Mouse (Mus musculus) limb, embryonic 13.5 days (tissue): ENCODE measurements around the gene Sec14l1. TPM values are rescaled to one million over a fixed set of nuclear protein-coding genes. Genes with fewer than 3 reads are reported as not detected.

Source experiments
- ATAC-seq: fragments of 200-750 bp; cut with Nextera tagmentation; 2 replicates; pipeline ENCODE4 v1.8.0; 2017; ENCODE audit warnings: low read depth, moderate number of reproducible peaks, moderate TSS enrichment; ENCODE audit not compliant: low FRiP score
- H3K27ac ChIP-seq: fragments of 300-500 bp; sonication (generic); 2 replicates; pipeline ENCODE4 v1.5.1; 2015; ENCODE audit warnings: inconsistent platforms, mild to moderate bottlenecking, moderate library complexity
- H3K27me3 ChIP-seq: fragments of 300-500 bp; sonication (generic); 2 replicates; pipeline ENCODE4 v1.6.1; 2015; ENCODE audit warnings: mild to moderate bottlenecking, inconsistent platforms
- H3K36me3 ChIP-seq: fragments of 300-500 bp; sonication (generic); 2 replicates; pipeline ENCODE4 v1.6.1; 2015; ENCODE audit warnings: inconsistent platforms, mild to moderate bottlenecking, moderate library complexity
- H3K4me1 ChIP-seq: fragments of 300-500 bp; sonication (generic); 2 replicates; pipeline ENCODE4 v1.6.1; 2015; ENCODE audit warnings: inconsistent platforms
- H3K4me2 ChIP-seq: fragments of 300-500 bp; sonication (generic); replicated peaks from 2 replicates; pipeline ENCODE4 v1.6.1; 2015; ENCODE audit warnings: inconsistent platforms, mild to moderate bottlenecking, moderate library complexity
- H3K4me3 ChIP-seq: fragments of 300-500 bp; sonication (generic); 2 replicates; pipeline ENCODE4 v1.5.1; 2015; ENCODE audit warnings: moderate library complexity, mild to moderate bottlenecking, inconsistent platforms
- H3K9ac ChIP-seq: fragments of 300-500 bp; sonication (generic); 2 replicates; pipeline ENCODE4 v1.6.1; 2015; ENCODE audit warnings: mild to moderate bottlenecking, inconsistent platforms
- H3K9me3 ChIP-seq: fragments of 300-500 bp; sonication (generic); 2 replicates; pipeline ENCODE4 v1.6.1; 2016; ENCODE audit warnings: inconsistent platforms
- WGBS: fragments of 180-500 bp; shearing (Covaris S2); methylation state at CpG from one replicate; pipeline ENCODE4 v1.1.7; 2015; 5-methylcytosine and 5-hydroxymethylcytosine counted together
- polyA plus RNA-seq: library from polyadenylated mRNA; unstranded; fragments of >200 nt; fragmentation: Nextera tagmentation; extraction: Ambion mirVana; gene quantifications from 2 replicates; pipeline ENCODE4 v1.2.1, GENCODE M21; 2015

Sec14l1 gene
- polyA plus RNA-seq, 1 experiment from 2014 or later: 65.4 TPM

- Histone ChIP-seq H3K36me3 (no peaks in the 10 kb centered on the region), H3K27me3 (no peaks in the 10 kb centered on the region), H3K4me2 (no peak overlapping the region), H3K4me3 (no peak overlapping the region), H3K9ac (no peak overlapping the region), H3K27ac (no peak overlapping the region), H3K9me3 (0 out of 2 replicates have a peak, but pooled peaks cover 4% of the 10 kb centered on the region), H3K4me1 (peaks cover 25% of the 10 kb centered on the region)
- WGBS: 93% methylated on average over 11 of the region's 11 CpGs
- ATAC-seq: no peak
Observed at GRCm38 (mm10) chr11:117169088-117169635, 54.2 kb downstream of the Sec14l1 start.

- H3K36me3 ChIP-seq: no peaks in the 10 kb centered on the region
- H3K4me1 ChIP-seq: peaks cover 34% of the 10 kb centered on the region
- H3K9ac ChIP-seq: no peak overlapping the region
- H3K9me3 ChIP-seq: 0 out of 2 replicates have a peak, but pooled peaks cover 4% of the 10 kb centered on the region
- 92% methylated on average over 19 of the region's 19 CpGs for WGBS
- H3K4me3 ChIP-seq: no peak overlapping the region
- no peaks in the 10 kb centered on the region for H3K27me3 ChIP-seq
- no peak overlapping the region for H3K27ac ChIP-seq
- ATAC-seq: no peak
- H3K4me2 ChIP-seq: no peak overlapping the region
Observed at GRCm38 (mm10) chr11:117169801-117170565, 55.0 kb downstream of the Sec14l1 start.

GRCm38 (mm10) chr11:117174098-117174892 is 59.3 kb downstream of the Sec14l1 start:
- WGBS: 27% methylated on average over 18 of the region's 18 CpGs
- no peaks in the 10 kb centered on the region for H3K36me3 ChIP-seq
- ATAC-seq: peak; percentile 54; the same call in 1 of the 2 replicates
- 0 out of 2 replicates have a peak, but pooled peaks cover 4% of the 10 kb centered on the region for H3K9me3 ChIP-seq
- H3K27ac ChIP-seq: peak overlapping the region; percentile 93
- peak overlapping the region; percentile 61 for H3K4me2 ChIP-seq
- peak overlapping the region; percentile 37 for H3K4me3 ChIP-seq
- H3K9ac ChIP-seq: peak overlapping the region; percentile 60
- H3K4me1 ChIP-seq: peaks cover 25% of the 10 kb centered on the region
- 0 out of 2 replicates have a peak, but pooled peaks cover 4% of the 10 kb centered on the region for H3K27me3 ChIP-seq

GRCm38 (mm10) chr11:117174924-117175323 is 60.0 kb downstream of the Sec14l1 start:
- Histone ChIP-seq H3K9me3 (0 out of 2 replicates have a peak, but pooled peaks cover 4% of the 10 kb centered on the region), H3K4me3 (peak overlapping the region; percentile 37), H3K4me2 (peak overlapping the region; percentile 61), H3K4me1 (peaks cover 25% of the 10 kb centered on the region), H3K9ac (peak overlapping the region; percentile 60), H3K27ac (peak overlapping the region; percentile 93), H3K27me3 (0 out of 2 replicates have a peak, but pooled peaks cover 4% of the 10 kb centered on the region), H3K36me3 (no peaks in the 10 kb centered on the region)
- 0 out of 2 replicates have a peak, but pooled peaks have one; percentile 30 for ATAC-seq
- WGBS: 31% methylated on average over 15 of the region's 15 CpGs

GRCm38 (mm10) chr11:117175472-117175871 is 60.5 kb downstream of the Sec14l1 start:
- Histone ChIP-seq H3K27ac (peak overlapping the region; percentile 93; the same call in 1 of the 2 replicates), H3K4me3 (no peak overlapping the region; the same call in 1 of the 2 replicates), H3K9ac (no peak overlapping the region), H3K4me2 (peak overlapping the region; percentile 61), H3K9me3 (peaks cover 10% of the 10 kb centered on the region; the same call in 1 of the 2 replicates), H3K4me1 (peaks cover 25% of the 10 kb centered on the region), H3K27me3 (0 out of 2 replicates have a peak, but pooled peaks cover 4% of the 10 kb centered on the region), H3K36me3 (no peaks in the 10 kb centered on the region)
- ATAC-seq: no peak
- WGBS: 66% methylated on average over 12 of the region's 12 CpGs

GRCm38 (mm10) chr11:117176304-117176703 is 61.3 kb downstream of the Sec14l1 start:
- Histone ChIP-seq H3K36me3 (no peaks in the 10 kb centered on the region), H3K4me2 (no peak overlapping the region), H3K9me3 (peaks cover 10% of the 10 kb centered on the region), H3K27me3 (0 out of 2 replicates have a peak, but pooled peaks cover 4% of the 10 kb centered on the region), H3K4me1 (peaks cover 25% of the 10 kb centered on the region), H3K9ac (no peak overlapping the region), H3K4me3 (no peak overlapping the region), H3K27ac (no peak overlapping the region; the same call in 1 of the 2 replicates)
- 32% methylated on average over 5 of the region's 5 CpGs for WGBS
- ATAC-seq: no peak

GRCm38 (mm10) chr11:117176900-117177299 is 61.9 kb downstream of the Sec14l1 start:
- no peak overlapping the region for H3K4me3 ChIP-seq
- H3K9me3 ChIP-seq: peaks cover 16% of the 10 kb centered on the region
- 79% methylated on average over 5 of the region's 5 CpGs for WGBS
- no peaks in the 10 kb centered on the region for H3K36me3 ChIP-seq
- no peak overlapping the region for H3K4me2 ChIP-seq
- no peak overlapping the region for H3K27ac ChIP-seq
- H3K4me1 ChIP-seq: peaks cover 25% of the 10 kb centered on the region
- 0 out of 2 replicates have a peak, but pooled peaks cover 4% of the 10 kb centered on the region for H3K27me3 ChIP-seq
- H3K9ac ChIP-seq: no peak overlapping the region
- ATAC-seq: 0 out of 2 replicates have a peak, but pooled peaks have one; percentile 29

GRCm38 (mm10) chr11:117177303-117177979 is 62.5 kb downstream of the Sec14l1 start:
- ATAC-seq: peak; percentile 67; the same call in 1 of the 2 replicates
- Histone ChIP-seq H3K27ac (no peak overlapping the region), H3K27me3 (0 out of 2 replicates have a peak, but pooled peaks cover 4% of the 10 kb centered on the region), H3K4me3 (no peak overlapping the region), H3K9ac (no peak overlapping the region), H3K4me2 (no peak overlapping the region), H3K4me1 (peaks cover 22% of the 10 kb centered on the region), H3K36me3 (no peaks in the 10 kb centered on the region), H3K9me3 (peaks cover 21% of the 10 kb centered on the region)
- WGBS: 62% methylated on average over 8 of the region's 11 CpGs

- Histone ChIP-seq H3K4me1 (peaks cover 13% of the 10 kb centered on the region), H3K36me3 (no peaks in the 10 kb centered on the region), H3K4me3 (no peak overlapping the region), H3K4me2 (no peak overlapping the region), H3K9ac (no peak overlapping the region), H3K9me3 (peaks cover 21% of the 10 kb centered on the region), H3K27ac (no peak overlapping the region), H3K27me3 (0 out of 2 replicates have a peak, but pooled peaks cover 4% of the 10 kb centered on the region)
- no peak for ATAC-seq
- WGBS: 85% methylated on average over 5 of the region's 5 CpGs
Observed at GRCm38 (mm10) chr11:117179902-117180301, 64.9 kb downstream of the Sec14l1 start.

GRCm38 (mm10) chr11:117182808-117183207 is 67.8 kb downstream of the Sec14l1 start:
- no peak overlapping the region for H3K9ac ChIP-seq
- peaks cover 21% of the 10 kb centered on the region for H3K9me3 ChIP-seq
- H3K4me3 ChIP-seq: no peak overlapping the region
- 74% methylated on average over 3 of the region's 3 CpGs for WGBS
- H3K4me1 ChIP-seq: peaks cover 16% of the 10 kb centered on the region
- H3K4me2 ChIP-seq: no peak overlapping the region
- no peaks in the 10 kb centered on the region for H3K36me3 ChIP-seq
- no peak for ATAC-seq
- 0 out of 2 replicates have a peak, but pooled peaks cover 4% of the 10 kb centered on the region for H3K27me3 ChIP-seq
- H3K27ac ChIP-seq: no peak overlapping the region

- 0 out of 2 replicates have a peak, but pooled peaks cover 1% of the 10 kb centered on the region for H3K27me3 ChIP-seq
- H3K9me3 ChIP-seq: peaks cover 21% of the 10 kb centered on the region
- H3K9ac ChIP-seq: no peak overlapping the region
- H3K4me3 ChIP-seq: no peak overlapping the region
- H3K27ac ChIP-seq: no peak overlapping the region
- H3K4me2 ChIP-seq: no peak overlapping the region
- no peak for ATAC-seq
- 82% methylated on average over 2 of the region's 3 CpGs for WGBS
- no peaks in the 10 kb centered on the region for H3K36me3 ChIP-seq
- H3K4me1 ChIP-seq: peaks cover 16% of the 10 kb centered on the region
Observed at GRCm38 (mm10) chr11:117183299-117183698, 68.3 kb downstream of the Sec14l1 start.
